Mouse (Mus musculus): ENCODE measurements around the gene Gdf7.

The Gdf7 gene

DNA sequence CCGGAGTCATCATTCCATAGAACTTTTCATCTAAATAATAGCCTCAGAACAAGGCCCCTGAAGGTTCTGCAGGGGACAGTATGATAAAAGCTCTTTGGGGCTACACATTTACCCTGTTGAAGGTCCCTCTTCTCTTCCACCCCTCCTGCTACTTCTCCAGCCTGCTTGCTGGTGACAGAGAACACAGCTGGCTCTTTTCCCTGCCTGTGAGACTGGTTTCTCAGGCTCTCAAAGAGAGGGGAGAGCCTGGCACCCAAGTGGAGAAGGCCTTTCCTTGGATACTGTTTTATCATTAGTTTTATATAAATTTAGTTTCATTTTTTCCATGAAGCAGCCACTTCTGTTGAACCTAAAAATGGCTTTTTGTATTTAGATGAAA, 25.9 kb upstream of the Gdf7 start:
- no peak for DNase-seq (ENCODE audit: low read depth in 1 of 2, low spot score in 2 of 2)

DNA sequence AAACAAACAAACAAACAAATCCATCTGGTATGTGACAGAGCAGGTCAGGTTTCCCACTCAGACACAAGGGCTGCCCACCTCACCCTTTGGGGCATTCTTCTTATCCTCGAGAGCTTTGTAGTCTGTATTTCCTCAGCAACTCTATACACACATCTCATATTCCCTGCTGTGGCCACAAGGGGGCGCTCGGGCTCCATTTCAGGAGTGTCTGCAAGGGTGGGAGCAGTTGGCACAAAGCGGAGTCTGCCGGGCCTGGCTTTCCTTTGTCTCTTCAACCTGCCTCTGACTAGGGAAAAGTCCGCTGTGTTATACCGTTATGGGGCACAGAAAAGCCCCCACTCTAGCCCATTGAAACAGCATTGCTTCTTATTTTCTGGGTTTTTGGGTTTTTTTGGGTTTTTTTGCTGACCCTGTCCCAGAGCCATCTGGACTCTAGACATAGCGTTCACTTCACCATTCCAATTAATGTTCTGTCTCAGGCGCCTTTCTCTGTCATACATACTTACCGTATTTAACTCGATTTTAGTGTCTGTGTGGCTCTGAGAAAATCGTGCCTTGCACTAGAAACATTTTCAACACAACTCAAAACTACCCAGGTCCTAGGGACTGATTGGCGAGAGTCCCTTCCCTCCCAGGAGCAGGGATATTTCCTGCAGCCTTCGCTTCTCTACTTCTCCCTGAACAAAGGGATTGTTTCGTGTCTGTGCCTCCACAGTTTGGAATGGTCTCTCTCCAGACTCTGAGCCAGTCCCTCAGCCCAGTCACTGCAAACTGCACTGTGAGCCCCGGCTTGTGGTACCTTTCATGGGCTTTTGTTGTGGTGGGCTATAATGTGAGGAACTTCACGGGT, 25.3 kb upstream of the Gdf7 start:
- DNase-seq (ENCODE audit: low read depth in 1 of 2, low spot score in 2 of 2) = peak; percentile 66 to 80

DNA sequence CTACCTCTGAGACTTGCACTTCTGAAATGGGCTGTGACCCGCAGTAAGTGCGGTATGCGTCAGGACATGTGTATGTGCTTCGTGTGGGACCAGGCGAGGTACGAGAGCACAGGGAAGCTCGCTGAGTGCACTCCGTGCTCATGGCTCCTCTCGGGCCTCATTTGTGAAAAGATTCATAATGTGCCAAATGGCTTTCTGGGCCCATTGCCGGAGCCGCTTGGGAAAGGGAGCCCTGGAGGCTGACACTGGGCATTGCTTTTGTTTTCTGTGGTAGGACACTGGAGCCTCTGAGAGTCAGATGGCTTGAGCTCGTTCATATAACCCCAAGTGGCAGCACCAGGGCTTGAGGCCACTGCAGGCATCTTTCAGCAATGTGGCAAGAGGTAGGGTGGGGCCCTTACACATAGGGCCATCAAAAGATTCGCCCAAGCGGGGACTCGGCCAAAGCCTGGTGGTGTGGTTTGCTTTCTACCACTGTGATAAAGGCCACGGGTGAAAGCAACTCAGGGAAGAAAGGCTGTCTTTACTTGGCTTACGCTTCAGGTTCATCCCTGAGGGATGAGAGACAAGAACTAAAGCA, 24.3 kb upstream of the Gdf7 start:
- DNase-seq (ENCODE audit: low read depth in 1 of 2, low spot score in 2 of 2) = no peak

DNA sequence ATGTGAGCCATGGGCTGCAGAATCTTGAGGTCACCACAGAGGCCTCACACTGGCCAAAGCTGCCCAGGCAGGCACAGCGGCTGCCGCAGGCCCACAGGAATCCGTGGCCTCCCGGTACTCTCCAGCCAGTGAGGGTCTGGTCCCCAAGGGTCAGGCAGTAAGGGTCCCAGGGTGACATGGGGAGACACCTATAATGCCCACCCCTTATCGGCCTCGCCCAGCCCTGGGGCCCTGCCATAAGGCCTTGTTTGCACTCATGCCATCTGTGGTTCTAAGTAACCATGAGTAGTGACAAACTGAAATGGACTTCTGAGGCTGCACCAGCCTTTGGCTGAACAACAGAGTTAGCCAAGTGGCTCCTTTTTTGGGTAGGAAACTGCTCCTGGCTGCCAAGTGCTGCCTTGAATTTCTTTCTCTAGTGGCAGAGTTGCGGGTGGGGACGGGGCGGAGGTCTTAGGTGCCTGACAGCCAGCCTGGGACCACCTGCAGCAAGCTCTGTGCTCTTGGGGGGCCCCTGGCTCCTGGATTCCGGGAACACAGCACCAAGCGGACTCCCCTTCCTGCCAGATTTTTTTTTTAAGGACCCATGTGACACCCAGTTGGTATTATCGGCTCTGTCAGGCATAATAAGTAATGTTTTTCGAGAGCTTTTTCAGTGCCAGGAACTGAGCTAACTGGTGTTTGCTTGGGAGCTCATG, 23.6 kb upstream of the Gdf7 start:
- DNase-seq (ENCODE audit: low read depth in 1 of 2, low spot score in 2 of 2) = no peak

DNA sequence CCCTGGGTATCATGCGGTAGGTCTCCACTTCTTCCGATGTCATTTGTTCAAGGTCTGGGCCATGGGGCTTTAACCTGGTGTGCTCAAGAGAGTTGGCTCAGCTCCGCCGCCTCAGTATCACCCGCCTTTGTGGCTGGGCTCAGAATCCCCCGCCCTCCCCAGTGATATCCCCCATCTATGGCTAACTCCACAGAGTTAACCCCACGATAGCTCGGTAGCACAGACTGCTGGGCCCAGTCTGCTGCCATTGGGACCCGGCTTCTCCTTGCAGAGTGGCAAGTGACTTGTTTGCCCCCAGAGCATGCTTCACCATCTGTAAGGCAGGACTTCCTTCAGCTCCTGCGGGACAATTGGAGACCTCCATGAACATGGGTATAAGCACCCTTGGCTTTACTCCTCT, 22.3 kb upstream of the Gdf7 start:
- DNase-seq (ENCODE audit: low read depth in 1 of 2, low spot score in 2 of 2) = no peak

DNA sequence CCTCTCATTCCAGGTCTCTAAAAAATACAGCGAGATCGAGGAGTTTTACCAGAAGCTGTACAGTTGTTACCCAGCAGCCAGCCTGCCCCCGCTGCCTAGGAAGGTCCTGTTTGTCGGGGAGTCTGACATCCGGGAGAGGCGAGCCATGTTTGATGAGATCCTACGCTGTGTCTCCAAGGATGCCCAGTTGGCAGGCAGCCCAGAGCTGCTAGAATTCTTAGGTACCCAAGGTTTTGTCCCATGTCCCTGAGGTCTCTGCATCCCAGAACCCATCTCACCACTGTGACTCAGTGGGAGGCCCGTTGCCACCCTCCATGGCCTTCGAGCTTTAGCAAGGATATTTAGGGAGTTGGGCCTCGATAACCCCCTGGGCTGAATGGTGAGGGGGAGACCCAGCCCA, 19.8 kb upstream of the Gdf7 start:
- no peak for DNase-seq (ENCODE audit: low read depth in 1 of 2, low spot score in 2 of 2)

DNA sequence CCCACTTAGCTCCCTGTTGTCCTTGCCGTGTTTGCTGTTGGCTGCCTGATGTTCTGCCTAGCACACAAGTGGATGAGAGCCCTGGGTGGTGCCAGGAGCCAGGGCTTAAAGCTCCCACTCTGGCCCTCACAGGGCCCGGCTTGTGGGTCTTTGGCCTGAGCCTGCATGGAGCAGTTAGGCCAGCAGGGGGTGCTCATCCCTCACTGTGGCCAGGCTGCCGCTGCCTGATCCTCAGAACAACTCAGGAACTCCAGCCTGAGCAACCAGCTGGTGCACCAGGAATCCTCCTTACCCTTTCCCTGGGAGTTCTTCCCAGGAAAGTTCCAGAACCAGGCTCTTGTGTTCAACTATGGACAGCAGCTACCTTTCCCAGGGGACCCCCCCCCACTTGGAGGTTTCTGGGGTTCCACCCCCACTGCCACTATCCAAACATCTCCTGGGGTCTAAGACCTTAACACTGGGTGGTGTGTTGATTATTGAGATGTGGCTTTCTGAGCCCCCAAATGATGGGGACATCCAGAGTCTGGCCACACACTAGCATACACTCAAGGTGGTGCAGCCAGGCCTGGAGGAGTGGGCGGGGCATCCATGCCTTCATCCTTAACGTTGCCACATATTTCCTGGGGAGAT, 18.4 kb upstream of the Gdf7 start:
- peak in 1 of 2 experiments; percentile 66 for DNase-seq (ENCODE audit: low read depth in 1 of 2, low spot score in 2 of 2)

DNA sequence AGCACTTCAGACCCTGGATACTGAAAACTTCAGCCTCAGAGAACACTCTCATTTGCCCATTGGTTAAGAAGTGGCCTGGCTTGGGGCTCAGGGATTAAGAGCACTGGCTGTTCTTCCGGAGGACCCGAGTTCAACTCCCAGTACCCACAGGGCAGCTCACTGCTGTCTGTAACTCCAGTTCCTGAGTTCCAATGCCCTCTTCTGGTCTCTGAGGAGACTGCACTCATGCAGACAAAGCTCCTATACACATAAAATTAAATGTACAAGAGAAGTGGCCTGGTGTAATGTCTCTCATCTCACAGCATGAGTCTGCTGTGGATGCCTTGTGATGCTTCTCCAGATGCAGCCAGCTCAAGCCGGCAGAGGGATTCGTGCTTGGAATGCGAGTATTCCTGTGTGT, 14.8 kb upstream of the Gdf7 start:
- no peak for DNase-seq (ENCODE audit: low read depth in 1 of 2, low spot score in 2 of 2)

DNA sequence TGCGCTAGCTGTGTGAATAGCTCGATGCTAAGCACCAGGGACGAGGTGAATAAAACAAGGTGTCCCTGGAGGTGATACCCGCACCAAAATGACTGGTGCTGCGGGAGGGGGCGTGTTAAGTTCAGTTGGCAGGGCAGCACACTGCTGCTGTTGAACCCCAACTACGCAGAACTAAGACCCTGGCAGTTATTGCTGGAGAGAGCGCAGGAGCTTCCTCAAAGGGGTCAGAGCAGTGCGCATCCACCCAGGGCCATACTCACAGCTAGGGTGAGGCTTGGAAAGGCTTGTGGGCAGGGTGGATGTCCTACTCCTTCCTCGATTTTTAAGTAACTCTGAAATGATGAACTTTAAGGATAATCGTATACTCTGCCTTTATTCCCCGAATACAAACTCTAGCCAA, 12.0 kb upstream of the Gdf7 start:
- DNase-seq (ENCODE audit: low read depth in 1 of 2, low spot score in 2 of 2) = no peak

DNA sequence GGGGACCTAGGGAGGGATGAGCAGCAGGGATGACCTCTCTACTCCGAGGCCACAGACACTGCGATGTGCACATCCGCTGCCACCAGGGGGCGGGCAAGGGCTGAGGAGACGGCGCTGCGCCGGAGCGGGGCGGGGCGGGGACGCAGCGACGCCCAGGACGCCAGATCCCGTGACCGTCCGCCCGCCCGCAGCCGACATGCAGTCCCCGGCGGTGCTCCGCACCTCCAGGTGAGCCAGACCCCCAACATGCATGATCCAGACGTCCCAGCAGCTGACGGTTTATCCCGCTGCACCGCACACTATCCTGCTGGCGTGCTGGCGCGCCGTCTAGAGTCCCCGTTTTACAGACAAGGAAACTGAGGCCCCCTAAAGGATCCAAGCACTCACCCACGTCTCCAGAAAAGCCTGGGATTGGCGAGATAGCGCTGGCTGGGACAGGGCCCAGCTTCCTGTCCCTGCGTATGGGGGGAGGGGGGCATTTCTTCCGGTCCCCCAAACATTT, 11.6 kb upstream of the Gdf7 start, which contains the start of gene Hs1bp3:
TSS of gene Hs1bp3 (plus strand) at position 163 of the 502 bp plus-strand sequence.
- DNase-seq (ENCODE audit: low read depth in 1 of 2, low spot score in 2 of 2) = peak; percentile 50 to 69

DNA sequence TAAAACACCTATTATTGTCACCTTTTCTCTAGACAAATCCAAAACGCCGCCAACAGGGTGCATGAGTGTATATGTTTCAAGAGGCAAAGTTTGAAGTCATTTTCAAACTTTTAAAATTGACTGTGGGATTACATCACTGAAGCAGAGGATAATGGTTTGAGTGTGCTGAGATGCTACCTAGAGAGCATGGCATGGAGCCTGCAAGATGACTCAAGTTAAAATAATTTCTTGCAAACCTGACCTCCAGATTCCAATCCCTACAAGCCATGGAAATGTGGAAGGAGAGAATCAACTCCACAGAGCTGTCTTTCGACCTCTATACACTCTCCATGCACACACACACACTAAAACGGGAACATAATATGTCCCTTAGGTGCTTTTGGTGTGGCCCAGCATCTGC, 10.5 kb upstream of the Gdf7 start:
- DNase-seq (ENCODE audit: low read depth in 1 of 2, low spot score in 2 of 2) = no peak

DNA sequence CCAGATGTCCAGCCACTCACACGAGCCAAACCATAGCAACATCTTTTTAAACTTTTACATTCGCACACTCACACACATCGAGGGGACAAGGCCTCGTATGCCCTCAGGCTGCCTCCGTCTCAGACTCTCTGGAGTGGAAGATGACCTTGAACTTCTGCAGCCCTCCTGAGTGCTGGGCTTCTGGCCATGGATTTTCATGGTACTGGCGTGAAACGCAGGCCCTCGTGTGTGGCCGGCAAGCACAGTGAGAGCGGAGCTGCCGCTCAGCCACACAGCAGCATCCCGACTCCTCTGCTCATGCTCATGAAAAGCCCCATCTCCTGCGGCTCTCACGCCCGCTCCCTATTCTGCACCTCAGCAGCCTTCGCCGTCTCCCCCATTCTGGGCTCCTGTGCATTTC, 9.2 kb upstream of the Gdf7 start:
- DNase-seq (ENCODE audit: low read depth in 1 of 2, low spot score in 2 of 2) = no peak

DNA sequence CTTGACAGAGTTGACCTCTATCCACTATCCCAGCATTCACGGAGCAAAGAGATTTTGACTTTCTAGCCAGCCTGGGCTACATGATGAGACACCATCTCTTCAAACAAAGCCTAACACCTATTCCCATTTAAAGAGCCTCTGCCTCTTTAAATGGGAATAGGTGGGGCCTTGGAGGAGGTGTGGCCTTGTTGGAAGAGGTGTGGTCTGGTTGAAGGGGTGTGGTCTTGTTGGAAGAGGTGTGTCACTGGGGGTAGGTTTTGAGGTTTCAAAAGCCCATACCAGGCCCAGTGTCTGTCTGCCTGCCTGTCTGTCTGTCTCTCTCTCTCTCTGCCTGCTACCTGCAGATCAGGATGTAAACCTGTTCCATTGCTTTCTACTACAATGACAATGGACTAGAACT, 5.2 kb upstream of the Gdf7 start:
- no peak for DNase-seq (ENCODE audit: low read depth in 1 of 2, low spot score in 2 of 2)

DNA sequence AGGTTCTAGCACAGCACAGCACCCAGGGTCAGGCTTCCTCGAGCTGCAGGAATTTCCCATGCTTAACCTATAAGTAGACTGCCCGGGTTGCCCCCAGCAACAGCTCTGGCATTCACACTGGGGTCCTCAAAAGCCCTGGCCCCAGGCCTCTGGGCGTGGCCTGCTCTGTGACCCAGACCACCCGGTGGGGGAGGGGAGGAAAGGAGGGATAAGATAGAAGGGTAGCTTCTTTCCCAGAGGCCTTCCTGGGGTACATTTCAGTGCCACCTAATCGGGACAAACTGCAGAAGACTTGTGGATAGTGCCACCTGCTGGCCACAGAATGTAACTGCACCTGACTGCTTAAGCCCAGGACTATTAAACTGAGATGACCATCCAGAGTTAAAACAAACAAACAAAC, 4.7 kb upstream of the Gdf7 start:
- peak in 1 of 2 experiments; percentile 23 for DNase-seq (ENCODE audit: low read depth in 1 of 2, low spot score in 2 of 2)

DNA sequence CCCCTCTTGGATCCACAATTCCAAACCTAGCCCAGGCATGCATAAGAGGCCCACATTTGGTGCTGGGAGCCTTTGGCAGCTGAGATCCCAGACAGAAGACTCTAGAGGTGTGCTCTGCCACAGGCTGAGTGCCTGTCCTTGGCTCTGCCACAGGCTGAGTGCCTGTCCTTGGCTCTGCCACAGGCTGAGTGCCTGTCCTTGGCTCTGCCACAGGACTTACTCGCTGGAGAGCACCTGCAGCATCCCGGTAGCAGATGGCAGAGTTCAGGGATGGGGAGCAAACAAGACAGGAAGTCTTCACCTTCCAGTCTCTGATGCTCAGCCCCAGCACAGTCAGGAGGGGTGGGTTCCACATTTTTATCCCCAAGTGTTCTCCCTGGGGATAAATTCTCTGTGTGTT, 3.5 kb upstream of the Gdf7 start:
- DNase-seq (ENCODE audit: low read depth in 1 of 2, low spot score in 2 of 2) = no peak

DNA sequence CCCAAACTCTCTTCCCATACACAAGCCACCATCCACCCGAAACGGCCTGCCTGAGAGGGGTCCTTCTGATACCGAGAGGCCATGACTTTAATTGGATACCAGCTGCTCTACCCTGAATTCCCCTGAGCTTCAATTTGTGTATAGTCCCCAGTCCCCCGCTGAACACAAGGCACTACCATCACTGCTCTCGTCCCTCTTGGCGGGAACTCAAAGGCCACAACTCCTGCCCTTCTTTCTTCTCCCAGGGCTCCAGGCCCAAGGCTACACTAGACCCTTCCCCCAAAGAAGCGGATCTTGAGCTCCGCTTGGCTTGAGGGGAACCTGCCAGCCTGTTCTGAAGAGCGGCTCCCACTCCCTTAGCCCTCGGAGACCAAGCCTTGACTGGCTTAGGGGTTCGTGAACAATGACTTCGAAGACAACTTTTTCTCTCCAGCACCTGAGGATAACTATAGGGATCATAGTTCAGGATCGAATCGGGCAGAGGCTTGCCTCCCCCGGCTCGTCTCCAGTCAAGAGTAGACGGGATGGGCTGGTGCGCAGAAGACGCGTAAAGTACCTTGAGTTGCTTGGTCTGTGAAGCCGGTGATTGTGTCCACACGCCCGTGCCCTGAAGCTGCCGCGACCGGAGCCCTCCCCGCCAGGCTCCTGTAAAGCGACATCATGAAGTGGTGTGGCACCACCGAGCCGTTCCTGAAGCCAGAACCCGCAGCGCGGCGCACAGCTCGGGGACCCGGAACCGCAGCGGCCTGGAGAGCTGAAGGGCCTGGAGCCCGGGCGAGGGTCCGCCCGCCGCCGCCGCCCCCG, 541 bp downstream of the Gdf7 start:
- DNase-seq (ENCODE audit: low read depth in 1 of 2, low spot score in 2 of 2) = no peak

DNA sequence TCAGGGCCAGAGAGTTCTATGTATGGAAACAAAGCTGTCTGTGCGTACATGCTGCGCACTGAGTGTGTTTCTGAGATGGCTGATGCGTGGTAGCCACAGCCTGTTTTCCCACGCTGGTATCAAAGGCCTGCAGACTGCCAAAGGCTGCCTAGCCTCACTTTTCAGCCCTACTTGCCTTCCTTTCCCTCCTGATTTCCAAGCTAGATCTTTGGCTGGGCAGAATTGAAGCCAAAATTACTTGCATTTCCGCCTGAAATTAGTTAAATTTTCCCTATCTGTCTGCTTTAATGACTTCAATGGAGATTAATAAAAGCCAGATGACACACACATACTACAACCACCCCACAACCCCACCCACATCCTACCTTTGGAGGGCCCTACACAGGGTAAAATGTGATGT, 1.2 kb downstream of the Gdf7 start:
- DNase-seq (ENCODE audit: low read depth in 1 of 2, low spot score in 2 of 2) = no peak

DNA sequence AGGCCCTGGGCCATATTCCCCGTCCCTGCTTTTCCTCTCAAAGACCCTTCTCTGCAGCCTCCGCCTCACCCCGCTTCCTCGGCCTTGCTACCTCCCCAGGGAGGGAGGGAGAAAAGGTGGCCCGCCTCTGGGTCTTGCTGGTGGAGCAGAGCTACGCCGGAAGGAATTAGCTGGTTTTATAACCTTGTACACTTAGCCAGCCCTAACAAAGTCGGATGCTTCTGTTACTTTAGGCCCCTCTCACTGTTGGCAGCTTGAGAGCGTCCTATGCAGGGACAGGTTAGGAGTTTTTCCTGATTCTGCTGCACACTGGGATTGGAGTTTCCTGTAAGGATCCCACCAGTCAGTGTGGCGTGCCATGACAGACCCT, 1.7 kb downstream of the Gdf7 start:
- DNase-seq (ENCODE audit: low read depth in 1 of 2, low spot score in 2 of 2) = no peak

DNA sequence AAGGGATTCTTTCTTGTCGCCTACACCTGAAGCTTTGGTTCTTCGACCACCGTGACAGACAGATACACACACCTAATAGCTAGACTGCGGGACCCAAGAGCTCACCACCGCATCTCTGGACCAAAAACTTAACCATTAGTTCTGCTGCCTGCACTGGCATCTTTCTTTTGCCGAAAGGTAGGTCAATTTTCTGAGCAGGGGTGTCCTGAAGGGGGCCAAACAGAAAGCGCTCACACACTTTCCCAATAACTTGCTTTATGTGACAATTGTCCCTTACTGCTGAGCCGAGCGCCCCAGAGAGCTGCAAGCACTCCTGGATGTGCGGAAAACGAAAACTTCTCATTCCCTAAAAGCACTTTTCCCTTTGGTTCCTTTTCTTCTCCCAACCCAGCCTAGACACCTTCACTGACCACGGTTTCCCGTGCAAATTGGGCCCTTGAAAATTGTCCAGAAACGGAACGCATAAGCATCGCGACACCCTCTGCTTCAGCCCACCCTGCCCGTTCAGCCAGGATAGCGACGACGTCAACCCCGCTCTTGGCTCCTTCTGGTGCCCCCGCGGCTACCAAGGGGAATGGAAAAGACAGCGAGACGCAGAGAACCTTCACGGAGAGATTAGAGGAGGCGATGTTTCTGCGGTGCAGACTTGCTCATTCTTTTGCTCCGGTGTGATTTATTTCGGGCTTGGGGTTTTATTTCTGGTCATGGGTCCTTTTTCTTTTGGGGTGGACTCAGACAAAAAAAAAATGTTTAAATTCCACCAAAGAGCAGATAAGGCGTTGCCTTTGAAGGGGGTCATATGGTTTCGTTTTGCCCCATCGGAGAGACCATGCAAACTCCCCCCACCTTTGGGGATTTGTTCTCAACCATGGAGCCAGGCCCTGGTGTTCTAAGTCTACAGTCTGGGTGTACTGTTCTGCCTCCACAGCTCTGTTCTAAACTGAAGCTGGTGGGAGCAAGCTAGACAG, 2.3 kb downstream of the Gdf7 start:
- no peak for DNase-seq (ENCODE audit: low read depth in 1 of 2, low spot score in 2 of 2)

Data from monocyte, adult 2 months (primary cell).